Mouse (Mus musculus): ENCODE data around the gene Hnrnpab. TPM values are rescaled to one million over a fixed set of nuclear protein-coding genes. Genes with fewer than 3 reads are reported as not detected.

Hnrnpab gene
- total and polyA plus RNA-seq, 3 experiments = 893 to 2,181 (median 1,100) TPM

DNA sequence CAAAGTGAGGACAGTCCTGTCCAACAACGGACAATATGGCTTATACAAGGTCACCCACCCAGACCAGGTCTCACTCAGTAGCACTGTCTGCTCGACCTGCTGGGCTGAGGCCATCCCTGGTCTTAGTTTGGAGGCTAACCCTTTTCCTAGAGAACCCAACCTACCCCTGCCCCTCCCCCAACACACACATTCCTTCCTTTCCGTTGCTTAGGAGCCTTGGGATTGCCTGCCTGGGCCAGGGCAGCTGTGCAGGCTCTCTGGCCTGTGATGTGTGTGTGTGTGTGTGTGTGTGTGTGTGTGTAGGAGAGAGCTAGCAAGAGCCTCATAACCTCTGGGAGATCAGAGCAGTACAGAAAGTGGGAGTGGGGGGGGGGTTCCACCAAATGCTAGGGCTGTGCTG, 41.9 kb upstream of the Hnrnpab start:
- no peak overlapping the region for H3K27ac ChIP-seq (ENCODE audit: insufficient read depth, low read depth)
- H3K79me2 ChIP-seq (replicated peaks; ENCODE audit: control insufficient read depth, extremely low read depth, insufficient read depth, poor library complexity, severe bottlenecking) = peaks cover 6% of the 10 kb centered on the region; the same call in 1 of the 2 replicates
- dilution Hi-C loops (cut with MboI; ENCODE audit: extremely low pct_ligation_motif_present, extremely low pct_unique_long_range_greater_than_20kb, low sequenced_read_pairs) (no loop called here), in situ Hi-C loops (cut with MboI; ENCODE audit: low pct_ligation_motif_present, low pct_unique_long_range_greater_than_20kb, low sequenced_read_pairs) (no loop called here)
- TF ChIP-seq PAX5 (IDR thresholded peaks at IDR 0.05; ENCODE audit: low read length) (no peak), CHD2 (IDR thresholded peaks at IDR 0.05; ENCODE audit: low read length) (peak; percentile 37; the same call in 1 of the 2 replicates)
- H3K36me3 ChIP-seq (replicated peaks in 1 of 2; ENCODE audit: control insufficient read depth in 1 of 2, insufficient read depth in 1 of 2, low read length in 1 of 2) = peaks cover 9 to 28% of the 10 kb centered on the region in 2 experiments
- H3K9ac ChIP-seq (ENCODE audit: insufficient read depth, low read depth) = no peak overlapping the region
- H3K4me1 ChIP-seq (ENCODE audit: control insufficient read depth in 1 of 2, insufficient read depth in 2 of 2) = peaks cover 44 to 64% of the 10 kb centered on the region in 2 experiments
- peak overlapping the region; percentile 8; the same call in 1 of the 2 replicates for H3K4me2 ChIP-seq (ENCODE audit: insufficient read depth, low read depth, poor library complexity, severe bottlenecking)
- DNase-seq (ENCODE audit: extremely low read depth) = no peak
- H3K27me3 ChIP-seq (replicated peaks) = no peaks in the 10 kb centered on the region
- H3K4me3 ChIP-seq (replicated peaks in 1 of 3; ENCODE audit: low read depth in 2 of 3, low read length in 2 of 3, poor library complexity in 1 of 3) = peak overlapping the region in 1 of 3 experiments; percentile 2
- H3K9me3 ChIP-seq (replicated peaks; ENCODE audit: low read length) = peaks cover 8% of the 10 kb centered on the region

DNA sequence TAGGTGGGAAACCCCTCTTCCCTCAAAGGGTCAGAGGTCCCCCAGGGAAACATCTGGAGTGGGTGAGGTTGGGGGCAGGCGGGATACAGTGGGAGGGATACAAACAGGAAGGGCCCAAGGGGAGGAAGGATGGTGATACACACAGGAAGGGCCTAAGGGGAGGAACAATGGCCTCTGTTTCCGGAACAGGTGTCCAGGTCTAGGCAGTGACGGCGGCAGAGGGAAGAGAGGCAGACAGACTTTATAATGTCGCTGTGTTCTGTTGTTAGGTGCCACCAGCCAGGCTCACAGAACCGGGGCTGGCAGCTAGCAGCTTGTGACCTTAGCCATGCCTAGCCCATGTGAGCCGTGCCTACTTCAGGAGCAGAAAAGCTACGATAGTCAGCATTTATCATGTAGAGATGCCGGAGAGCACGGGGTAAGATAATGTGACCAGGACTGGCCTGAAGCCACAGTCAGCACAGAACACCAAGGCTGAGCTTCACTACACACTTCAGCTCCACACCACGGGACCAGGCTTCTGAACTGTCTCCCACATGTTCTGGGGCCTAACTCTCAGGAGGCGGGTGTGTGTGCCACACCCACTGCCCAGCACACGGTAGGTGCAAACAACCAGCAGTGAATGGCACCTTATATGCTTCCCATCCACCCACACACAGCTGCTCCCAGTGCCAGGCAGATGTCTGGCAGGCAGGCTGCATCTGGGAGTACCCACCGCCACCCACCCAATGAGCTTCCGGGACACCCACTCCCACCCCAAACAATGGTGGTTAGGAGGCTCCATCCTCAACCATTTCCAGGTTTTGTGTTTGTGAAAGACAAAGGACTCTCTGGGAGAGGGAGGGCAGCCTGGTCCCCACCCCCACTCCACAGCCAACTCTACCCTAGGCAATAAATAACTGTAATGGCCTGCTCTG, 40.4 kb upstream of the Hnrnpab start:
- peak; percentile 82 for DNase-seq (ENCODE audit: extremely low read depth)
- in situ Hi-C loops (cut with MboI; ENCODE audit: low pct_ligation_motif_present, low pct_unique_long_range_greater_than_20kb, low sequenced_read_pairs) (no loop called here), dilution Hi-C loops (cut with MboI; ENCODE audit: extremely low pct_ligation_motif_present, extremely low pct_unique_long_range_greater_than_20kb, low sequenced_read_pairs) (no loop called here)
- H3K27me3 ChIP-seq (replicated peaks) = no peaks in the 10 kb centered on the region
- peaks cover 3% of the 10 kb centered on the region for H3K9me3 ChIP-seq (replicated peaks; ENCODE audit: low read length)
- peaks cover 6% of the 10 kb centered on the region; the same call in 1 of the 2 replicates for H3K79me2 ChIP-seq (replicated peaks; ENCODE audit: control insufficient read depth, extremely low read depth, insufficient read depth, poor library complexity, severe bottlenecking)
- peak overlapping the region; percentile 4; the same call in 1 of the 2 replicates for H3K9ac ChIP-seq (ENCODE audit: insufficient read depth, low read depth)
- peak overlapping the region; percentile 61 for H3K27ac ChIP-seq (ENCODE audit: insufficient read depth, low read depth)
- H3K4me2 ChIP-seq (ENCODE audit: insufficient read depth, low read depth, poor library complexity, severe bottlenecking) = peak overlapping the region; percentile 32
- H3K4me1 ChIP-seq (ENCODE audit: control insufficient read depth in 1 of 2, insufficient read depth in 2 of 2) = peaks cover 49 to 79% of the 10 kb centered on the region in 2 experiments
- H3K4me3 ChIP-seq (replicated peaks in 1 of 3; ENCODE audit: low read depth in 2 of 3, low read length in 2 of 3, poor library complexity in 1 of 3) = peak overlapping the region; percentile 44 to 55 (median 54)
- peaks cover 15 to 42% of the 10 kb centered on the region in 2 experiments for H3K36me3 ChIP-seq (replicated peaks in 1 of 2; ENCODE audit: control insufficient read depth in 1 of 2, insufficient read depth in 1 of 2, low read length in 1 of 2)
- TF ChIP-seq CTCF (conservative IDR thresholded peaks at IDR 0.05 in 1 of 2, IDR thresholded peaks at IDR 0.05 in 1 of 2; ENCODE audit: low read depth in 2 of 2, low read length in 2 of 2) (no peak), MAZ (IDR thresholded peaks at IDR 0.05; ENCODE audit: low read depth, low read length) (0 out of 2 replicates have a peak, but pooled peaks have one; percentile 77), ZC3H11A (IDR thresholded peaks at IDR 0.05; ENCODE audit: low read depth, low read length) (no peak), TBP (conservative IDR thresholded peaks at IDR 0.05; ENCODE audit: low read depth, low read length) (peak; percentile 56; the same call in 1 of the 2 replicates), SIN3A (IDR thresholded peaks at IDR 0.05; ENCODE audit: low read length) (no peak; the same call in 1 of the 2 replicates), PAX5 (IDR thresholded peaks at IDR 0.05; ENCODE audit: low read length) (no peak), GABPA (IDR thresholded peaks at IDR 0.05; ENCODE audit: insufficient replicate concordance, low read depth, low read length) (no peak), RAD21 (IDR thresholded peaks at IDR 0.05; ENCODE audit: low read depth, low read length) (no peak), ZKSCAN1 (IDR thresholded peaks at IDR 0.05; ENCODE audit: borderline replicate concordance, low read depth, low read length) (no peak), POLR2A (IDR thresholded peaks at IDR 0.05; ENCODE audit: low read depth, low read length) (peak; percentile 60), ETS1 (conservative IDR thresholded peaks at IDR 0.05; ENCODE audit: low read depth, low read length) (no peak; the same call in 1 of the 2 replicates), BHLHE40 (IDR thresholded peaks at IDR 0.05; ENCODE audit: low read depth, low read length) (0 out of 2 replicates have a peak, but pooled peaks have one; percentile 33), POLR2AphosphoS2 (IDR thresholded peaks at IDR 0.05; ENCODE audit: low read depth, low read length) (no peak), E2F4 (IDR thresholded peaks at IDR 0.05; ENCODE audit: insufficient replicate concordance, low read depth, low read length) (no peak), NRF1 (IDR thresholded peaks at IDR 0.05; ENCODE audit: low read depth, low read length) (no peak; the same call in 1 of the 2 replicates), ZMIZ1 (IDR thresholded peaks at IDR 0.05; ENCODE audit: low read depth, low read length) (peak; percentile 61; the same call in 1 of the 2 replicates), JUND (conservative IDR thresholded peaks at IDR 0.05; ENCODE audit: low read depth, low read length) (no peak), MEF2A (IDR thresholded peaks at IDR 0.05; ENCODE audit: borderline replicate concordance, low read depth, low read length) (peak; percentile 20; the same call in 1 of the 2 replicates), SMC3 (IDR thresholded peaks at IDR 0.05; ENCODE audit: low read depth, low read length) (no peak), USF1 (IDR thresholded peaks at IDR 0.05; ENCODE audit: low read depth, low read length) (no peak), EP300 (IDR thresholded peaks at IDR 0.05; ENCODE audit: low read length) (peak; percentile 51), JUN (IDR thresholded peaks at IDR 0.05; ENCODE audit: insufficient read depth, low read depth, low read length) (no peak), RCOR1 (conservative IDR thresholded peaks at IDR 0.05; ENCODE audit: low read depth, low read length) (no peak), KAT2A (IDR thresholded peaks at IDR 0.05; ENCODE audit: insufficient replicate concordance, low read length) (no peak; the same call in 1 of the 2 replicates), NELFE (IDR thresholded peaks at IDR 0.05; ENCODE audit: low read depth, low read length) (0 out of 2 replicates have a peak, but pooled peaks have one; percentile 5), CHD2 (IDR thresholded peaks at IDR 0.05; ENCODE audit: low read length) (peak; percentile 61; the same call in 1 of the 2 replicates), UBTF (IDR thresholded peaks at IDR 0.05; ENCODE audit: low read depth, low read length) (no peak), ZNF384 (IDR thresholded peaks at IDR 0.05; ENCODE audit: low read depth, low read length) (no peak), IRF4 (IDR thresholded peaks at IDR 0.05; ENCODE audit: low read depth, low read length) (peak; percentile 33; the same call in 1 of the 2 replicates)
